Mouse (Mus musculus): ENCODE data around the gene Zswim3.

Zswim3 gene

GRCm38 (mm10) chr2:164804533-164805331 is at the start of gene Zswim3, which contains the start of gene Acot8:
TSS of gene Zswim3 (plus strand) at chr2:164805098.
TSS of gene Acot8 (minus strand) at chr2:164804882.
- peak; percentile 97 to 98 for DNase-seq

GRCm38 (mm10) chr2:164757841-164758240 is 47.1 kb upstream of the Zswim3 start:
- DNase-seq: no peak

GRCm38 (mm10) chr2:164758692-164759091 is 46.2 kb upstream of the Zswim3 start:
- DNase-seq: no peak

GRCm38 (mm10) chr2:164760059-164760833 is 44.7 kb upstream of the Zswim3 start:
- DNase-seq: no peak

GRCm38 (mm10) chr2:164761502-164761901 is 43.4 kb upstream of the Zswim3 start:
- DNase-seq: peak in 1 of 2 experiments; percentile 26

GRCm38 (mm10) chr2:164761971-164762370 is 42.9 kb upstream of the Zswim3 start:
- DNase-seq: no peak

- no peak for DNase-seq
Measured at GRCm38 (mm10) chr2:164762593-164762992, 42.3 kb upstream of the Zswim3 start.

- DNase-seq: no peak
Measured at GRCm38 (mm10) chr2:164765841-164766240, 39.1 kb upstream of the Zswim3 start.

GRCm38 (mm10) chr2:164767812-164768540 is 36.9 kb upstream of the Zswim3 start:
- no peak for DNase-seq

- peak; percentile 95 to 99 for DNase-seq
Measured at GRCm38 (mm10) chr2:164769258-164770037, 35.5 kb upstream of the Zswim3 start, which contains the start of gene Ube2c. TSS of gene Ube2c (plus strand) at chr2:164769898.

GRCm38 (mm10) chr2:164770279-164770678 is 34.6 kb upstream of the Zswim3 start:
- no peak for DNase-seq

- DNase-seq: no peak
Measured at GRCm38 (mm10) chr2:164771123-164771522, 33.8 kb upstream of the Zswim3 start.

GRCm38 (mm10) chr2:164773229-164773988 is 31.5 kb upstream of the Zswim3 start:
- DNase-seq: no peak

GRCm38 (mm10) chr2:164773989-164774364 is 30.9 kb upstream of the Zswim3 start:
- no peak for DNase-seq

GRCm38 (mm10) chr2:164776130-164776529 is 28.8 kb upstream of the Zswim3 start:
- no peak for DNase-seq

GRCm38 (mm10) chr2:164776801-164777200 is 28.1 kb upstream of the Zswim3 start:
- no peak for DNase-seq

GRCm38 (mm10) chr2:164777246-164778014 is 27.5 kb upstream of the Zswim3 start:
- no peak for DNase-seq

GRCm38 (mm10) chr2:164778015-164778287 is 26.9 kb upstream of the Zswim3 start:
- no peak for DNase-seq

GRCm38 (mm10) chr2:164778809-164779208 is 26.1 kb upstream of the Zswim3 start:
- no peak for DNase-seq

GRCm38 (mm10) chr2:164779481-164780086 is 25.3 kb upstream of the Zswim3 start, which contains the start of gene Tnnc2:
TSS of gene Tnnc2 (minus strand) at chr2:164779967.
- DNase-seq: no peak
